Mouse (Mus musculus) cortical plate, adult 2 months (tissue): ENCODE measurements at regions not wholly inside any gene's neighbourhood (a gene's known extent, or its start where the extent isn't known, plus 50 kb on each side); places are given as distances from the start of the nearest gene placed in this dataset.

Experiments
- CTCF ChIP-seq: fragments of 200-500 bp; IDR thresholded peaks from 2 replicates; pipeline ENCODE4 v1.5.1; 2011; ENCODE audit warnings: mild to moderate bottlenecking, control low read depth, low read length; ENCODE audit not compliant: insufficient read depth; ENCODE audit errors: extremely low read depth
- POLR2A ChIP-seq: fragments of 200-500 bp; IDR thresholded peaks from 2 replicates; pipeline ENCODE4 v1.6.1; 2011; ENCODE audit warnings: mild to moderate bottlenecking, low read length, control low read depth; ENCODE audit not compliant: insufficient read depth; ENCODE audit errors: extremely low read depth

DNA sequence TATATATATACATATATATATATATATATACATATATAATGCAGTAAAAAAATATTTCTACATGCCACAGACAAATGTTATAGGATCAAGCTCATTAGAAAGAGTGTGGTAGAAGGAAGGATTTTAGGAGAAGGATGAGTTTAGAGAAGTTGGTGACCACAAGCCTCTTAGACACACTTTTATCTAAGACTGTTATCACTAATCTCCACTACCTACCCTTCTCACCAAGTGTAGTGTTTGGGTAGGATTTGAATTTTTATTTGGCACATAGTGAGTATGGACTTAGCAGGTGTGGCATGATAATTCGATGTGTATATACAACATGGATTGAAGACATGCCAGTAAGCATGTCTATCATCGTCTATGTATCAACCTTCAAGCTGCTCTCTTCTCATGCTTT, 66.0 kb upstream of the Usp24 start:
- no peak for TF ChIP-seq CTCF
- no peak for TF ChIP-seq POLR2A
